Mouse (Mus musculus): ENCODE results near the gene Synpo2.

GRCm38 (mm10) chr3:123064186-123064585 is 171.8 kb downstream of the Synpo2 start:
- no peak for TF ChIP-seq GATA1 (IDR thresholded peaks at IDR 0.05; ENCODE audit: borderline replicate concordance, low read length)
- no peak for TF ChIP-seq CTCF (IDR thresholded peaks at IDR 0.05; ENCODE audit: low read depth, low read length)
- no peak for TF ChIP-seq GATA2 (IDR thresholded peaks at IDR 0.05; ENCODE audit: borderline replicate concordance, low read depth, low read length)

All from G1E (cell line).